Mouse (Mus musculus) spleen, adult 2 months (tissue): ENCODE results near the gene Unk. TPM values are rescaled to one million over a fixed set of nuclear protein-coding genes. Genes with fewer than 3 reads are reported as not detected.

Source experiments
- DNase-seq, 2 experiments: peaks; one replicate each; pipeline versions ENCODE4 v3.0.0 to v3.0.0-alpha.2; 2012 to 2021; ENCODE audit warnings: low spot score in 2 of 2, low read depth in 1 of 2
- H3K27ac ChIP-seq: fragments of 200-500 bp; 2 replicates; pipeline ENCODE4 v1.5.1; 2012; ENCODE audit warnings: low read length, inconsistent platforms; ENCODE audit not compliant: insufficient read depth
- H3K27me3 ChIP-seq: fragments of 200-500 bp; 2 replicates; pipeline ENCODE4 v1.6.1; 2012; ENCODE audit warnings: mild to moderate bottlenecking, moderate library complexity, low read length, inconsistent platforms; ENCODE audit not compliant: control insufficient read depth, insufficient read depth
- H3K36me3 ChIP-seq: fragments of 200-500 bp; 2 replicates; pipeline ENCODE4 v1.6.1; 2012; ENCODE audit warnings: mild to moderate bottlenecking, low read length, inconsistent platforms; ENCODE audit not compliant: control insufficient read depth, insufficient read depth
- H3K4me1 ChIP-seq: fragments of 200-500 bp; 2 replicates; pipeline ENCODE4 v1.6.1; 2011; ENCODE audit warnings: inconsistent platforms; ENCODE audit not compliant: control insufficient read depth, insufficient read depth, insufficient read length
- H3K4me3 ChIP-seq: fragments of 200-500 bp; 2 replicates; pipeline ENCODE4 v1.5.1; 2011; ENCODE audit warnings: mild to moderate bottlenecking, inconsistent platforms; ENCODE audit not compliant: insufficient read depth, insufficient read length; ENCODE audit errors: extremely low read depth
- CTCF ChIP-seq: fragments of 200-500 bp; IDR thresholded peaks from 2 replicates; pipeline ENCODE4 v1.5.1; 2011; ENCODE audit warnings: mild to moderate bottlenecking, inconsistent platforms; ENCODE audit not compliant: insufficient read depth, insufficient read length, insufficient replicate concordance; ENCODE audit errors: extremely low read depth
- POLR2A ChIP-seq: fragments of 200-500 bp; IDR thresholded peaks from 2 replicates; pipeline ENCODE4 v1.6.1; 2011; ENCODE audit warnings: low read depth, low read length, inconsistent platforms
- WGBS: fragments of 180-500 bp; shearing (Covaris S2); methylation state at CpG from one replicate; pipeline ENCODE4 v1.1.7; 2018; 5-methylcytosine and 5-hydroxymethylcytosine counted together
- polyA plus RNA-seq: library from polyadenylated mRNA; depleted of rRNA; stranded (reverse); fragments of >200 nt; gene quantifications from 2 replicates; pipeline ENCODE4 v1.2.3, GENCODE M21; 2012

The Unk gene
- polyA plus RNA-seq, 1 experiment: 37.9 TPM

- H3K27me3 ChIP-seq: no peaks in the 10 kb centered on the region
- peak overlapping the region; percentile 77 for H3K4me3 ChIP-seq
- H3K36me3 ChIP-seq: peaks cover 18% of the 10 kb centered on the region
- peak; percentile 64 to 70 for DNase-seq
- H3K4me1 ChIP-seq: no peaks in the 10 kb centered on the region; the same call in 1 of the 2 replicates
- TF ChIP-seq POLR2A: no peak
- TF ChIP-seq CTCF: peak; percentile 66; the same call in 1 of the 2 replicates
- WGBS: 1% methylated on average over 56 of the region's 57 CpGs
- H3K27ac ChIP-seq: peak overlapping the region; percentile 98
Measured at GRCm38 (mm10) chr11:116023771-116024355, 6.3 kb upstream of the Unk start.

DNA sequence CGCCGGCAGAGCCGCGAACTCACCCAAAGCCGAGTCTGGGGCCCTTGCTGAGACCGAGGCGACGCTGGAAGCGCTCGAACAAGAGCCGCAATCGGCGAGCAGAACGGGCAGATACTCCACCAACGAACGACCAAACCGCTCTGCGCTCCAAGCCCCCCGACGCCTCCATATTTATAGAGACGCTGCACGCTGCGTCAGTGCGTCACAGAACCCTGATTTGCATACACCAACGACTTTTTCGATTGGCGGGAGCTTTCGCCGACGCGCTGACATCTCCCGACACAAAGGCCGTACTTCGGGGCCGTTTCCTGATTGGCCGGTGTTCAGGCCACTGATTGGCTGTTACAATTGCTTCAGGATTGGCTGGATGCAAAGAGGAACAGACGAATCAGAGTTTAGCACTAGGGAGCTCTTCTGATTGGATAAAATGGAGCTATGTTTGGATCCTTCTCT, 5.7 kb upstream of the Unk start:
- H3K4me1 ChIP-seq: no peaks in the 10 kb centered on the region; the same call in 1 of the 2 replicates
- peak overlapping the region; percentile 98 for H3K27ac ChIP-seq
- H3K4me3 ChIP-seq: peak overlapping the region; percentile 77
- WGBS: under 1% methylated on average over 37 of the region's 37 CpGs
- TF ChIP-seq POLR2A (peak; percentile 99), CTCF (no peak)
- DNase-seq: peak; percentile 90 to 99
- H3K36me3 ChIP-seq: peaks cover 18% of the 10 kb centered on the region
- H3K27me3 ChIP-seq: no peaks in the 10 kb centered on the region

DNA sequence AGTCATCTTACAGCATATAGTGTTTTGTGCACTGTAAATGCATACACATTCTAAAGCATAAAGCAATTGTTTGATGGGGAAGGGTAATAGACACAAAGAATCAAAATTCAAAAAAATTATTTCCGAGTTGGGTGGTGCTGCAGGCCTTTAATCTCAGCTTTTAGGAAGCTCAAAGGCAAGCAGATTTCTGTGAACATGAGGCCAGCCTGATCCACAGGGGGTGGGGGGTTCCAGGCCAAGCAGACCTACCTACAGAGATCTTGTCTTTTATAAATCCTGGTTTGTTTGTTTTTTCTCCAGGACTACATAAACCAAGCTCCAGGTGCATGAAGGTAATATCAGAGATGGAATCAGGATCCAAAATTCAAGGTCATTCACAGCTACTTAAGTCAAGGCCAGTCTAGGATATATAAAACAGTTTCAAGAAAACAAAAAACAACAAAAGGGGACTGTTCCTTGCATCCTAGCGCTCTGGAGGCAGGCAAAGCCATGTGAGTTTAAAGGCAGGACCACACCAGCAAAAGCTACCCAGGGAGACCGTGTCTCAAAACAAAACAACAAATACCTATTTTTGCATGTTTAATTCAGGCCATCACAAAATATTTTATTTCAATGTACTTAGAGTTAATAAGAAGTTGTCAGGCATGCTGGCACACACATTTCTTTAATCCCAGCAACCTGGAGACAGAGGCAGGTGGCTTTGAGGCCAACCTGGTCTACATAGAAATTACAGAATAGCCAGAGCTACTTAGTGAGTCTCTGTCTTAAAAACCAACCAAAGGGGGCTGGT, 4.9 kb upstream of the Unk start:
- WGBS: 89% methylated on average over 3 of the region's 3 CpGs
- H3K27me3 ChIP-seq: no peaks in the 10 kb centered on the region
- peaks cover 18% of the 10 kb centered on the region for H3K36me3 ChIP-seq
- no peak for DNase-seq
- H3K4me3 ChIP-seq: no peak overlapping the region
- H3K4me1 ChIP-seq: no peaks in the 10 kb centered on the region; the same call in 1 of the 2 replicates
- no peak overlapping the region for H3K27ac ChIP-seq
- TF ChIP-seq POLR2A (no peak), CTCF (no peak)

GRCm38 (mm10) chr11:116027756-116028155, 2.4 kb upstream of the Unk start, which contains the start of gene H3f3b:
Gene H3f3b, minus strand, starts transcription at chr11:116027962.
- Histone ChIP-seq H3K4me3 (no peak within 1 kb of the TSS), H3K4me1 (no peaks in the 10 kb centered on the region; the same call in 1 of the 2 replicates), H3K36me3 (peaks cover 6% of the 10 kb centered on the region), H3K27me3 (no peaks in the 10 kb centered on the region), H3K27ac (no peak within 1 kb of the TSS)
- 76% methylated on average over 4 of the region's 4 CpGs for WGBS
- DNase-seq: no peak
- no peak for TF ChIP-seq CTCF
- TF ChIP-seq POLR2A: no peak

GRCm38 (mm10) chr11:116028177-116028865, 1.8 kb upstream of the Unk start:
- no peak overlapping the region for H3K27ac ChIP-seq

DNA sequence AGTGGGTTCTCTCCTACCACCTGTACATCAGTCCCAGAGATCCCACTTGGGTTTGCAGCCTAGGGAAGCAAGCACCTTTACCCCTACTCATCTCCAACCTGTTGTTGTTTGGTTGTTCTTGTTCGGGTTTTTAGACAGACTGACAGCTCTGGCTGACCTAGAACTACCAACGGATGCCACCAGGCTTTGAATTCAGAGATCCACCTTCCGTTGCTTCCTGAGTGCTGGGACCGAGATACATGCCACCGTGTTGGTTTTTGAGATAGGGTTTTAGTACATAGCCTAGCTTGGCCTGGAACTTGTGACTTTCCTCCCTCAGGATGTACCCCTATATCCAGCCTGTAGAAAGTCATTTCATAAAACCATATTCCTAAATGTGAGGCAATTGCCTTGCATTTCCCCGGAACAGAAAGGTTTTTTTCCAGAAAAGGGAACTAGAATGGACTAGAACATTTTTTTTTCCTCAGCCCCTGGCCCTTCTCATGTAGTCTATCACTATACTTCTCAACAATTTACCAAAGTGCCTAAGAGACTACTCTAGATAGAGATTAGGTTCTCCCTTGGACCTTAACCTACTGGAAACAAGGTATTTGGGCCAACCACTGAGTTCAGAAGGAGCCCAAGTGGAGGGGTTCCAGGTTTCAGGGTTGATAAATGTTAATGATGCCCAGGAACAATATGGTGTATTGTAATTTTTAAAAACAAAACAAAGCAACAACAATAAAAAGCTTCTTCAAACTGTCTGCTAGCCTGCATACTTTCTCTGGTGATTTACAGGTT, 846 bp upstream of the Unk start:
- TF ChIP-seq POLR2A: no peak
- no peak for TF ChIP-seq CTCF
- Histone ChIP-seq H3K36me3 (no peaks in the 10 kb centered on the region), H3K27ac (no peak overlapping the region), H3K4me1 (no peaks in the 10 kb centered on the region; the same call in 1 of the 2 replicates), H3K4me3 (no peak overlapping the region), H3K27me3 (no peaks in the 10 kb centered on the region)
- WGBS: 79% methylated on average over 6 of the region's 6 CpGs
- DNase-seq: no peak

More at GRCm38 (mm10) chr11:116028177-116028865, 1.8 kb upstream of the Unk start:
- Histone ChIP-seq H3K27me3 (no peaks in the 10 kb centered on the region), H3K36me3 (peaks cover 4% of the 10 kb centered on the region), H3K4me3 (no peak overlapping the region), H3K4me1 (no peaks in the 10 kb centered on the region; the same call in 1 of the 2 replicates)
- TF ChIP-seq CTCF (no peak), POLR2A (no peak)
- DNase-seq: no peak
- 92% methylated on average over 9 of the region's 9 CpGs for WGBS
